Mouse (Mus musculus) left cerebral cortex, postnatal 14 days (tissue): ENCODE results near the gene AW209491. TPM values are rescaled to one million over a fixed set of nuclear protein-coding genes. Genes with fewer than 3 reads are reported as not detected.

Experiments
- DNase-seq, 2 experiments: peaks; one replicate each; pipeline ENCODE4 v3.0.0; 2021 to 2022; ENCODE audit warnings: low spot score in 2 of 2, mixed read lengths in 1 of 2
- intact Hi-C: fragments of 180-260 bp; cut with DNase I; formaldehyde crosslinking; loops from one replicate; pipeline ENCODE4 v1.15.1; 2025
- long read RNA-seq, 2 experiments: library from polyadenylated mRNA; stranded (forward); transcript quantifications; one replicate each; pipeline ENCODE4 v2.0.0; 2021
- total RNA-seq, 2 experiments: library from RNA; stranded (reverse); gene quantifications; 2 replicates each; pipeline ENCODE4 v1.2.3; 2021

The AW209491 gene
- 10 to 100 TPM; 20.7 to 22.4 TPM for total RNA-seq
- long read RNA-seq, experiment 1, transcript AW209491-201 (2 exons, 2,914 nt), result major isoform, 45 of 53 reads
- long read RNA-seq, experiment 1, transcript AW209491-202 (2 exons, 2,035 nt), result minor isoform, 8 of 53 reads
- long read RNA-seq, experiment 1, partial matches to known transcripts, result 0 of 53 reads
- long read RNA-seq, experiment 1, other reads (novel, unspliced or antisense), result 0 of 53 reads
- long read RNA-seq, experiment 2, transcript AW209491-202 (2 exons, 2,035 nt), result minor isoform, 9 of 42 reads
- long read RNA-seq, experiment 2, transcript AW209491-201 (2 exons, 2,914 nt), result major isoform, 31 of 42 reads
- long read RNA-seq, experiment 2, partial matches to known transcripts, result 1 of 42 reads
- long read RNA-seq, experiment 2, other reads (novel, unspliced or antisense), result 1 of 42 reads

DNA sequence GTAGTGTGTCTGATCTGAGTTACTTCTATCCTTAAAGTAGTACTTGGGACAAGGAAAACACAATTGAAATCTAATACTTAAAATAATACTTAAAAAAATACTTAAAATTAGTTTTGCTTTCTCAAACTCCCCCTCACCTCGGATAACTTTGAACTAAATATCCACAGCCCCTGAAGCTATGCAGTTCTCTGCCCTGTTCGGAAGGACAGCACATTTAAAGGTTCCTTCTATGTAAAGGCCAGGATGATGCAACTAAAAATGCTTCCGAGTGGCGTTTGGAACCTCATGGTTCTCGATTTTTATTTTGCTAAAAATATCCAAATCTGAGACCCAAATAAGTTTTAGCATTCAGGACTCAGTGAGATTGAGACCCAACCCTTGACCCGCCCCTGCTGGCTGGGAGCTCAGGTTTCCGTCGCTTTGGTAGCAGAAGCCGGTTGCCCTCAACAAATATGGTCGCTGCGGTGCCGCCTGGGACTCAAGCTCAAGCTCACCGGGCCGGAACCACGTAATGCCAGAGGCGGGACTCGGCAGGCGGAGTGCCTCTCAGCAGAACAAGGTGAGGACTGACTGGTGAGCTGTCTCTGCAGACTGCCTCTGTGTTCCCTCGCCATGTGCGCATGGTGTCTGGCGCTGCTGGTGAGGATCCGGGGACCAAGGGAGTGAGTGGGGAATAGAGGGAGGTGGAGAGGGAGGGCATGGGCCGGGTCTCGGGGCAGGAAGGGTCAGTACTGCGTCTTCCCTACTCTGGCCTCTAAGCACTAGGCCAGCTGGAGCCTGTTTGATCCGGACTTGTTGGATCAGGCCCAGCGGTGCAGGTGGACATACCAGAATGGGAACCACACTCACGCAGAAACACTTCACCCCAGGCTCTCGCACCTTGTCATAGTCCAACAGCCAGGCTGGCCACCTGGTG, at the start of gene AW209491:
Gene AW209491, plus strand, starts transcription at position 429 of the 916 bp plus-strand sequence.
- DNase-seq, result peak; percentile 96 to 97
- intact Hi-C loops, result no loop called here

DNA sequence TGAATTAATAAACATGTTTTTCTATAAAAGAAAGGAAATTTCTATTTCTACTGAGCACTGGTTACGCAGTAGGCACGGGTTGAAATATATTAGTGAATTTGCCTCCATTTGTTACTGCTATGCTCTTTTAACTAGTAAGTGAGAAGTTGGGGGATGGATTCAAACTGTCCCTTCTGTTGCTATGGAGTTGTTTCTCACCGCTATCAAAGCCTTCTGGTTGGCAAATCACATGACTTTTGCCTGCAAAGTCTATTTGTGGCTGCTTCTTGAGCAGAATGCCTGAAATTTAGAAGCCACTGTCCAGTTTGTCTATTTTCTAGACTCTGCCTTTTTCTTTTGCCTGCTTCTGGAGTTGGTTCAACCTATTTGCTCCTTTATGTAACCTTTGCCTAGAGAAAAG, 49.6 kb upstream of the AW209491 start:
- DNase-seq, result peak in 1 of 2 experiments; percentile 15

DNA sequence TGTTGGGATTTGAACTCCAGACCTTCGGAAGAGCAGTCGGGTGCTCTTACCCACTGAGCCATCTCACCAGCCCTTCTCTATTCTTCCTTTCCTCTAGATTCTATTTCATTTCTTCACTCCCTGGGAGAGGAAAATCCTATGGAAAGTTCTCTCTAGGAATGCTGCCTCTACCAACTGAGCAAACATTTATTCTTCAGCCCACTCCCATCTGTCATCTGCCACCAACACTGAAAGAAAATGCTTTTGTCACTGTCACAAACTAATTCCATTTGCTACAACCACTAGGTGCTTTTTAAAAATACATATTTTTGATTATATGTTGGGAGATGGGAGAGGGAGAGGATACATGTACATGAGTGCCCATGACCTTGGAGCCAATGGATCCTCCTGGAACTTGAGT, 27.2 kb upstream of the AW209491 start:
- no peak for DNase-seq
- intact Hi-C loops, result no loop called here

More for the DNA sequence above, 49.6 kb upstream of the AW209491 start:
- intact Hi-C loops, result no loop called here

DNA sequence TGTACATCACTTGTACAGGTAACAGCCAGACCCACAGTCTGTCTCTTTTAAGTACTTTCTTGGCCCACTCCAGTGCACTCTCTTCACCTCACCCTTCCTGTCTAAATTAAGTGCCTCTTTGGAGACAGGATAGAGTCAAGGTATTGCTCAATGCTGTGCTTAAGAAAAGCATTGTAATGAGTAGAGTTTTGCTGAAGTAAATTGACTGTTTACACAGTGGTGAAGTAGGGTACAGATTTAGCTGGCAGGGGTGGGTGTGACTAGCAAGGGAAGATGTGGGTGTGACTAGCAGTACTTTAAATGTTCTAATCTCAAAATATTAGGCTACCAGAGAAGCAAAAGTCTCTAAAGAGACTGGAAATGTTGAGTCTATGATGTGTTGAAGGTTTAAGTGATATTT, 22.3 kb upstream of the AW209491 start:
- intact Hi-C loops, result no loop called here
- no peak for DNase-seq

DNA sequence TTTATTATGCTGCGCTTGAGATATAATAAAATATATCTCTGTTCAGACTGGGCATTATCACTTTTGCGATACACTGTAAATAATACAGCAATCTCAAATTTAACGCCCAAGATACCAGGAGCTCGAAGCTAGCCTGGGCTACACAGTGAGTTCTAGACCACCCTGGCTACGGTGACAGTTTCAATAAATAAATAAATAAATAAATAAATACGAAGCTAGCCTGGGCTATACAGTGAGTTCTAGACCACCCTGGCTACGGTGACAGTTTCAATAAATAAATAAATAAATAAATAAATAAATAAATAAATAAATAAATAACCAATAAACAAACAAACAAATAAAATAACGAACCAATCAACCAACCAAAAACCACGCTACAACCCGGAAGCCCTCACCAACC, 17.5 kb upstream of the AW209491 start:
- intact Hi-C loops, result no loop called here
- no peak for DNase-seq

DNA sequence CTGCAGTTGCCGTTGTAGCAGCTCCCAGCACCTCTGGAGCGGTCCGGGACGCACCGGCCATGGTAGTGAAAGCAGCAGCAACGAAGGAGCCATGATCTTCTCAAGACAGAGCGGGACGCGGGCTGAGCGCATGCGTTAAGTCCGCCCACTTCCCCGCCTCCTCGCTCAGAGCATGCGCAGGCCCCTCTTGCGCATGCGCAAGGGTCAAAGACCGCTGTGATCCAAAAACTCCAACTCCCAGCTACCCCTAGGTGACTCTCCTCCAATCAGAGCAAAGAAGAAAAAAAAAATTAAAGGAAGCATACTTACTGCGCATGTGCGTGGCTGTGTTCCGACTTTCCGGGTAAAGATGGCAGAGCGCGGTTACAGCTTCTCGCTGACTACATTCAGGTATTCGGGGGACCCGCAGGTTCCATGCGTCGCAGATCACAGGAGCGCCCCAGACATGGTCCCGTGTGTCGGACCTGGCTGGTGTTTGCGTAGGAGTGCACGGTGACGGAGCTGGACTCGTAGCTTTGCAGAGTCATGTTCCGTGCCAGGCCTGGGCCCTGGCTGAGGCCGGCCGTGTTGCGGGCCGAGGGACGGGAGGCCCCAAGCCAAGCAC, 16.9 kb upstream of the AW209491 start, which contains the start of the genes Mrpl32 and Psma2:
Gene Mrpl32, minus strand, starts transcription at position 240 of the 604 bp plus-strand sequence.
Gene Psma2, plus strand, starts transcription at position 315 of the 604 bp plus-strand sequence.
- intact Hi-C loops, result no loop called here
- DNase-seq, result peak; percentile 98 to 99

DNA sequence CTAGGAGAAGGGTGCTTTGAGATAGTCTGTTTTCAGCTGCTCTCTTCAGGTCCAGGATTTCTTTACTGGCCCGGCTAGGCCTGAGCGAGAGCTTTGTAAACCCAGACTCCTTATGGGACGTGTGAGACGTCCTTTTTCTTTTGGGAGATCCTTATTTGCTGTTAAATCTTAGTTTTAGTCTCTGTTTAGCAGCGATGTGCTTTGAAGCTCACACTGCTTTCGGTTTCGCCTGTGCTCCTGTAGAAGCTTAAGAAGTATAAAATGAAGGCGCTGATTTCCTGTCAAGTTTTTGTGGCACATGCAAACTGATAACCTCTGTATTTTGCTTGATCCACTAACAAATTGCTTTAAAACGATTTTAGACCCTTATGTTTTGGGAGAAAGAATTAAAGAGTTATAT, 16.4 kb upstream of the AW209491 start:
- intact Hi-C loops, result no loop called here
- DNase-seq, result no peak

DNA sequence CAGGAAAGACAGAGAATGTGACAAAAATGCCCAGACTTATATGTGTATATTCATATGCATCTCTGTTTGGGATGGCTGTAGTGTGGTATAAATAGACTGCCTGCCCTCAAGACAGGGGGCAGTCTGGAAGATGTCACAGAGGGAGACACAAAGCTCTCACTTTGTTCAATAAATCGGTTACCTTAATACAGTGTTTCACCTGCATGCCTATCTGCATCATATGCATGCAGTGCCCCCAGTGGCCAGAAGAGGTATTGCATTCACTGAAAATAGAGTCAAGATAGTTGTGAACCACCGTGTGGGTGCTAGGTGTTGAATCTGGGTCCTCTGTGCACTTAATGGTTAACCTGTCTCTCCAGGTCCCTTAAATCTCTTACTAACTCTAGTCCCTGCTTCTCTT, 11.2 kb upstream of the AW209491 start:
- intact Hi-C loops, result no loop called here
- peak; percentile 77 for DNase-seq

DNA sequence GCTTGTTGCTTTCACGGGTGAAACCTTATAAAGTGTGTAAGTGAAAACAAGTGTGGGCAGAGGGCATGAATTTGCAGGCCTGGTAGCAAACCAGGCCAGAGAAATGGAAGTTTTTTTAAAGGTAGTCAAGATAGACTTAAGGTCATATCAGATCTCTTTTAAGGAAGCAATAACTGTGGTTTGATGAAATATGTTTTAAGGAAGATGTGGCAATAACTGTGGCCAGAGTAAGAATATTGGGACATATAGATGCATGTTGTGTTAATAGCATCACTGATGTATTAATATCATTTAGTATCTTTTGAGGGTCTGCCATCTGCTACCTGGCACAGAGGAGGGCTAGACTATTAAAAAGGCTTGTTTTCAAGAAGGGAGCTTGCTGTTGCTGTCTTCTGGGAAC, 10.0 kb downstream of the AW209491 start:
- intact Hi-C loops, result no loop called here
- no peak for DNase-seq

DNA sequence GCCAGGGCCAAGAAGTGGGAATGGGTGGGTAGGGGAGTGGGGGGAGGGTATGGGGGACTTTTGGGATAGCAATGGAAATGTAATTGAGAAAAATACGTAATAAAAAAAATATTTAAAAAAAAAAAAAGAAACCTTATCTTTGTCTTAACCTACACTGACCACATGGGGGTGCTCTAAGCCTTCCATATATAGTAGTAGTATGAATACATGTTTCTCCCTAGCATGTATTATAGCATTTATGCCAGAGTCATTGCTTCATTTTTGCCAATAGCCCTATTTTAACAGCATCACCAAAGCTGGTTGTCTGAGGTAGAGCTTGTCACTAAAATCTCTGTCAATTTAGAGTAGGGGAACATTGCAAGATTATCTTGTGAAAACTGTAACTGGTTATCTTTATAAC, 19.3 kb downstream of the AW209491 start:
- intact Hi-C loops, result loop anchor here (5.0 kb wide), 1 partner anchor 1108 kb away; no protein-coding TSS in a partner anchor
- DNase-seq, result peak; percentile 44 to 46

DNA sequence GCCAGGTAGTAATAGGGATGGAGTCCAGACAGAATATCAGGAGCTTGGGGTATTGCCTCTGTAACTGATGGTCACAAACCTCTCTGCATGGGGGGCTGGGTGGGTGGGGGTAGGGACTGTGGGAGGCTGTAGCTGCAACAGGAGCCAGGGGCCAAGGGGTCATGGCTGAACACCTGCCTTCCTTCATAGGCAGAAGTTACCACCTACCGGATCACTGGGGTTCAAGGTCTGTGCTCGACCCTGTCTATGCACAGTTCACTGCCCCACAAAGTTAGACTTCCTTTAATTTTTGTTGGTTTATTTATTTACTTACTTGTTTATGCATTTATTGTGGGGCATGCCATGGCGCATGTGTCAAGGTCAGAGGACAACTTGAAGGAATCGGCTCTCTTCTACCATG, 37.2 kb downstream of the AW209491 start:
- no peak for DNase-seq
- intact Hi-C loops, result no loop called here

DNA sequence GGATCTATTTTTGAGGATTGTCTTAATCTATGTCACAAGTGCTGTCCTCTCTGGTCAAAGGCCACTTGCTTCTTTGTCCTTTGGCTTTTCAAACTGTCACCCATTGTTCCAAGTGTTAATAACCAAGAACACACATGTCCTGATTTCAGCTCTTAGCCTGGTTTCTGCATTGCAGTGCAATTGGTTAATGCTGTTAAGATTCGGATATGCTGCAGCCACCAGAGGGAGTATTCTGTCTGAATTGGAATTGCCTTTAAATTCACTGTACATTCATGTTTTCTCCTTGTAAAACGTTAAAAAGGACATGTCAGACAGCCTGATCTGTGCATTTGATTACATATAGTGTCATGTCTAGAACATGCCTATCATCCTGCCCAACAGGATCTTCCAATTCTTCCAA, 40.4 kb downstream of the AW209491 start:
- DNase-seq, result peak; percentile 70 to 75
- intact Hi-C loops, result loop anchor here (2.0 kb wide), 1 partner anchor 1088 kb away; no protein-coding TSS in a partner anchor

Other genes with a start within 250 kb of the AW209491 start
- gene Hecw1, start 106.9 kb upstream of the AW209491 start, total RNA-seq, result 100 to 1,000 TPM; 127 to 142 TPM
- 10 to 100 TPM; 30.4 to 36.4 TPM for gene Mrpl32, start 17.0 kb upstream of the AW209491 start, total RNA-seq
- 10 to 100 TPM; 57.6 to 60.0 TPM for gene Psma2, start 16.9 kb upstream of the AW209491 start, total RNA-seq